ENCODE assay signal across 9 mouse cellular contexts in the genomic region with DNA sequence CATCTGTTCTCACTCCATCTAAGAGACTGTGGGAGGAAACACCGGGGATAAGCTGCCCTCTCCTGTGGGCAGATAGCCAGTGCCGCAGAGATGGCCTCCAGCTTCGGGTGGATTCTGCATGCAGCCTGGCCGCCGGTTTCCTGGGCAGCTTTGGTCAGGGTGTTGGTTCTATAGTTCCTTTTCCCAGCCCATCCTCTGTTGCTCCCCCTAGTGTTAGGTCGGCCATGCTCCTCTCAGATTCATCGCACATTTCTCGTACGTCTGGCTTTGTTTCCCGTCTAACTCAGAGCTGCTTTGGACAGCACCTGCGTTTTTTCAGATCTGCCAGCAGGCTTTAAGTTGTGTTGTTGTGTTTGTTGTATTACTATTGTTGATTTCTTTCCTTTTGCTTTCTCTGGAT. TPM values are rescaled to one million over a fixed set of nuclear protein-coding genes. Genes with fewer than 3 reads are reported as not detected.
DNase-seq lines count a peak whose midpoint lies in the region; ATAC-seq and TF ChIP-seq lines count a peak whose summit lies in the region.
"Had no signal": no experiment of that assay in that cellular context is flagged by ENCODE, and none has a peak within 500 bp of the region (broad histone marks: within the 10 kb centered on the region; RNA-seq: fewer than 3 reads in every experiment).

No protein-coding gene starts in this region.

- ATAC-seq in forebrain, embryonic 12.5 days (ENCODE audit: low FRiP score): no peak
- no peak for ATAC-seq in lung, embryonic 14.5 days (ENCODE audit: insufficient read depth)

- no peak overlapping the region for H3K9ac ChIP-seq in forebrain, embryonic 12.5 days
- H3K9ac ChIP-seq in lung, embryonic 14.5 days: no peak overlapping the region

- H3K4me3 ChIP-seq in forebrain, embryonic 10.5 days: no peak overlapping the region
- no peak overlapping the region for H3K4me3 ChIP-seq in forebrain, embryonic 12.5 days (replicated peaks)
- H3K4me3 ChIP-seq in lung, embryonic 14.5 days (ENCODE audit: low read depth, low read length): no peak overlapping the region

- H3K9me3 ChIP-seq in forebrain, embryonic 10.5 days: no peaks in the 10 kb centered on the region
- no peaks in the 10 kb centered on the region for H3K9me3 ChIP-seq in forebrain, embryonic 12.5 days
- no peaks in the 10 kb centered on the region for H3K9me3 ChIP-seq in lung, embryonic 14.5 days (ENCODE audit: low read depth, low read length)
- H3K9me3 ChIP-seq: G1E had no signal

- WGBS in forebrain, embryonic 10.5 days: 46% methylated on average over 11 of the region's 11 CpGs
- 37% methylated on average over 11 of the region's 11 CpGs for WGBS in forebrain, embryonic 12.5 days
- 33% methylated on average over 11 of the region's 11 CpGs for WGBS in lung, embryonic 14.5 days

- no peak overlapping the region for H3K4me2 ChIP-seq in forebrain, embryonic 12.5 days
- no peak overlapping the region for H3K4me2 ChIP-seq in lung, embryonic 14.5 days

- H3K4me1 ChIP-seq in forebrain, embryonic 10.5 days: no peaks in the 10 kb centered on the region
- H3K4me1 ChIP-seq in forebrain, embryonic 12.5 days: no peaks in the 10 kb centered on the region
- H3K4me1 ChIP-seq in lung, embryonic 14.5 days (ENCODE audit: insufficient read depth): no peaks in the 10 kb centered on the region

- peaks cover 70% of the 10 kb centered on the region for H3K36me3 ChIP-seq in forebrain, embryonic 10.5 days (replicated peaks)
- peaks cover 50% of the 10 kb centered on the region for H3K36me3 ChIP-seq in forebrain, embryonic 12.5 days (replicated peaks)
- H3K36me3 ChIP-seq in lung, embryonic 14.5 days (ENCODE audit: insufficient read depth): peaks cover 23% of the 10 kb centered on the region

- no peaks in the 10 kb centered on the region for H3K27me3 ChIP-seq in forebrain, embryonic 10.5 days (ENCODE audit: poor library complexity, severe bottlenecking)
- no peaks in the 10 kb centered on the region for H3K27me3 ChIP-seq in forebrain, embryonic 12.5 days
- H3K27me3 ChIP-seq in lung, embryonic 14.5 days (ENCODE audit: insufficient read depth, low read length): no peaks in the 10 kb centered on the region

- peak; percentile 46 for DNase-seq in forebrain, embryonic 10.5 days (ENCODE audit: extremely low spot score, low spot score)
- peak; percentile 58 for DNase-seq in lung, embryonic 14.5 days
- no peak for DNase-seq in lung, adult 18-20 months
- peak; percentile 31 for DNase-seq in embryo, embryonic 9.5 days (ENCODE audit: extremely low spot score)
- DNase-seq in naive thymus-derived CD4-positive, alpha-beta T cell, adult 2 months (ENCODE audit: low read depth): peak; percentile 21
- DNase-seq in adrenal gland, adult 18-20 months (ENCODE audit: low spot score in 2 of 2): no peak
- DNase-seq in spleen, postnatal 10 days (ENCODE audit: low spot score in 2 of 2): no peak

- peak; percentile 70 for TF ChIP-seq CTCF in lung, embryonic 14.5 days (IDR thresholded peaks at IDR 0.05; ENCODE audit: low read depth)

- no peak overlapping the region for H3K27ac ChIP-seq in forebrain, embryonic 10.5 days
- H3K27ac ChIP-seq in forebrain, embryonic 12.5 days: no peak overlapping the region
- no peak overlapping the region for H3K27ac ChIP-seq in lung, embryonic 14.5 days (ENCODE audit: low read depth)

RNA-seq across cellular contexts. Expression of a gene that starts 11.1 kb away (rescaled TPM):
- 16.2 and 17.2 TPM in 2 replicates for polyA plus RNA-seq in forebrain, embryonic 10.5 days (2016; fragmentation: Nextera tagmentation; extraction: Ambion mirVana)
- 16.2 TPM in 2 replicates for polyA plus RNA-seq in forebrain, embryonic 12.5 days (2016; fragmentation: Nextera tagmentation; extraction: Ambion mirVana)
- 17.2 and 18.3 TPM in 2 replicates for polyA plus RNA-seq in lung, embryonic 14.5 days (2014; fragmentation: Nextera tagmentation; extraction: Ambion mirVana)
- 10 to 100 TPM in 1 of 2 experiments, 1 to 10 TPM in 1; 8.5 to 11.4 TPM for total RNA-seq in adrenal gland, adult 18-20 months (2021)

RNA-seq across cellular contexts. Expression of a gene that starts 33.9 kb away (rescaled TPM):
- 7.5 and 7.8 TPM in 2 replicates for polyA plus RNA-seq in forebrain, embryonic 10.5 days (2016; fragmentation: Nextera tagmentation; extraction: Ambion mirVana)
- polyA plus RNA-seq in forebrain, embryonic 12.5 days (2016; fragmentation: Nextera tagmentation; extraction: Ambion mirVana): 12.1 and 14.5 TPM in 2 replicates
- 18.8 and 18.9 TPM in 2 replicates for polyA plus RNA-seq in lung, embryonic 14.5 days (2014; fragmentation: Nextera tagmentation; extraction: Ambion mirVana)
- 10 to 100 TPM; 25.5 to 27.1 TPM for total RNA-seq in adrenal gland, adult 18-20 months (2021)

RNA-seq across cellular contexts. Expression of a gene that starts 34.5 kb away (rescaled TPM):
- 124 and 125 TPM in 2 replicates for polyA plus RNA-seq in forebrain, embryonic 10.5 days (2016; fragmentation: Nextera tagmentation; extraction: Ambion mirVana)
- 86.9 and 92.0 TPM in 2 replicates for polyA plus RNA-seq in forebrain, embryonic 12.5 days (2016; fragmentation: Nextera tagmentation; extraction: Ambion mirVana)
- 83.7 and 85.2 TPM in 2 replicates for polyA plus RNA-seq in lung, embryonic 14.5 days (2014; fragmentation: Nextera tagmentation; extraction: Ambion mirVana)
- 10 to 100 TPM; 33.3 to 39.2 TPM for total RNA-seq in adrenal gland, adult 18-20 months (2021)

Comparison
In these comparisons a context has a peak if more than half of its experiments do, and no peak if none do; other contexts are left out.
1. DNase-seq: peak in forebrain, embryonic 10.5 days (single experiment), lung, embryonic 14.5 days (single experiment), embryo, embryonic 9.5 days (single experiment) and naive thymus-derived CD4-positive, alpha-beta T cell, adult 2 months (single experiment); none in lung, adult 18-20 months (0 of 2), adrenal gland, adult 18-20 months (0 of 2) and spleen, postnatal 10 days (0 of 2).